Mouse (Mus musculus) adrenal gland, adult (tissue): ENCODE measurements around the gene Rnf114.

Source experiments
- DNase-seq, 2 experiments: peaks; one replicate each; pipeline ENCODE4 v3.0.0; 2022 to 2023; ENCODE audit warnings: low spot score in 1 of 2; ENCODE audit not compliant: inconsistent age in 2 of 2

The Rnf114 gene

DNA sequence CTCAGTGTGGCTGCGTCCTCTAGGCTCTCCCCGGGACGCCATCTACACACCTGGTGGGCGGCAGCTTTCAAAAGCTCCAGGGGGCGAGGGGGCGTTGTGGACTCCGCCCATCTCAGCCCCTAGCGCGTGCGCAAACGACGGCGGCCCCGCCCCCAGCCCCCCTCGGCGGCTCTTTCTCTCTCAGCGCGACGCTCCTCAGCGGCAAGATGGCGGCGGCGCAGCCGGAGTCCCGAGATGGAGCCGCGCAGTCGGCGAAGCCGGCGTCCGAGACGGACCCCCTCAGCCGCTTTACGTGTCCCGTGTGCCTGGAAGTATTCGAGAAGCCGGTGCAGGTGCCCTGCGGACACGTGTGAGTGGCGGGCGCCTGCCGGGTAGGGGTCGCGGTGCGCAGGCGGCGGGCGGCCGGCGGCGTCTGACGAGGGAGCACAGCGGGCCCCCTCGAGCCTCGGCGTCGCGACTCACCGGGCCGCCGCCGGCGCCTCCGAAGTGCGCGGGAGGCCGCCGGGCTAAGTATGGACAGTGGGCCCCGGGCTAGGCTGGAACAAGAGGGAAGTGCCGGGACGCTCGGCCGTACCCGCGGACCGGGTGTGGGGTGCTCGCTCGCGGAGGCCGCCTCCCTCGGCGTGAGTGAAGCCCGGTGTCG lies 10.9 kb downstream of the Rnf114 start:
- DNase-seq, result peak; percentile 90 to 96

DNA sequence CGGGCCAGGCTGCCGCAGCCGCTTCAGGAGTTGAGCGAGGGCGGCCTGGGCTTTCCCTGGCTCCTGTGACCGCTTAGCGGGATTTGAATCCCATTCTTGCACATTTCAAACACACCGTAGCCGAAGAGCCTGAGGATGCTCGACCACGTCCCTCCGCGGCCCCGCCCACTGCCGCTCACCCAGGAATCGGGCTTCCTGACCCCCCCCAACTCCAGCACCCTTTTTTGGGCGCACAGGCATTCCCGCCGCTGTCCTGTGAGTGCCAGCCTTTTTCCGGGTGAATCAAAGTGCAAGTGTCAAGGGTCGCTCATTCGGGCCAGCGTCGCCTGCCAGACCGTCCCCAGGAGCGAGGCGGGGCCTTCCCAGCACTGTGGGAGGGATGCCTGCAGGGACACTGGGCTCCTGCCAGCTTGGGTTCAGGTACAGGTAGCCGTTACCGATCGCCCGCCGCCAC lies 11.5 kb downstream of the Rnf114 start:
- peak; percentile 81 to 91 for DNase-seq

DNA sequence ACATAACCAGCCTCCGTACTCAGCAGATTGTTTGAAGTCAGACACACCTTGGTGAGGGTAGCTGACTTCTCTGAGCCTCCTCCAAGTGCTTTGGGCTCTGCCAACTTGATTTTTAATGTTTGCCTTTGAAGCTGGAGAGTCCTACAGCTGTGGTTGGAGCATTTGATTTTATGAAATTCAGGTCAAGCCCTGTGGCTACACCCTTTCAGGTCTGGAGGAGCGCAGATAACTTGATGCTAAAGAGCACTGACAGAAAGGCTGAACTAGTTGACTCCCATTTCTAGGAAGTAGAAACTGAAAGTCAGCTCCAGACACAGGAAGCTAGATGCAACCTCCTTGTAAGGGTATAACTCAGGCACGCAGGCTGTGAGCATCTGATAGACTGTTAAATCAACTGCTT lies 12.7 kb downstream of the Rnf114 start:
- DNase-seq, result peak in 1 of 2 experiments; percentile 79

DNA sequence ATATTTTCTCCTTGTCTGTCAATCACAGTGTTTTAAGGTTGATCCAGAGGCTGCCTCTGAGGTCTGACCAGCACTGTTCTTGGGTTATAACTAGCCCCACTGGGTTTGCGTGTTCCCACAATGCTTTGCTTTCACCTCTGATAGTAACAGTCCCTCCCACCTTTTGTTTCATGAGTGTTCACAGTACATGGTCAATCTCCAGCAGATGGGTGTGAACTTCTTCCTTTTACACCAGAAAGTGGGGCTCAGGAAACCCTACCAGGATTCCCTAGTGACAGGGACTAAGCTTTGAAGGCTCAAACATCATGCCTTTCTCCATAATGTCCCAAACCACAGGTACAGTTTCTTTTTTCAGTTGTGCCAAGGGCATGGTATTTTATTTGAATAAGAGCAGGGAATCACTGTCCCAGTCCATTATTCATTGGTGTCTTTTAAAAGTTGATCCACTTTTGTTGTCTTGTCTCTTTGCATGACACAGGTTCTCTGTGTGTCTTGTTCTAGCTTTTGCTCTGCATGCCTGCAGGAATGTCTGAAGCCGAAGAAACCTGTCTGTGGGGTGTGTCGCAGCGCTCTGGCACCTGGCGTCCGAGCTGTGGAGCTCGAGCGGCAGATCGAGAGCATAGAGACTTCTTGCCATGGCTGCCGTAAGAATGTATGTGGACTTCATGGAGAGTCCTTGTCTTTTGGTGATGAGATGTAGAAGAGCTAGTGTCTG lies 14.3 kb downstream of the Rnf114 start:
- DNase-seq, result peak in 1 of 2 experiments; percentile 8

DNA sequence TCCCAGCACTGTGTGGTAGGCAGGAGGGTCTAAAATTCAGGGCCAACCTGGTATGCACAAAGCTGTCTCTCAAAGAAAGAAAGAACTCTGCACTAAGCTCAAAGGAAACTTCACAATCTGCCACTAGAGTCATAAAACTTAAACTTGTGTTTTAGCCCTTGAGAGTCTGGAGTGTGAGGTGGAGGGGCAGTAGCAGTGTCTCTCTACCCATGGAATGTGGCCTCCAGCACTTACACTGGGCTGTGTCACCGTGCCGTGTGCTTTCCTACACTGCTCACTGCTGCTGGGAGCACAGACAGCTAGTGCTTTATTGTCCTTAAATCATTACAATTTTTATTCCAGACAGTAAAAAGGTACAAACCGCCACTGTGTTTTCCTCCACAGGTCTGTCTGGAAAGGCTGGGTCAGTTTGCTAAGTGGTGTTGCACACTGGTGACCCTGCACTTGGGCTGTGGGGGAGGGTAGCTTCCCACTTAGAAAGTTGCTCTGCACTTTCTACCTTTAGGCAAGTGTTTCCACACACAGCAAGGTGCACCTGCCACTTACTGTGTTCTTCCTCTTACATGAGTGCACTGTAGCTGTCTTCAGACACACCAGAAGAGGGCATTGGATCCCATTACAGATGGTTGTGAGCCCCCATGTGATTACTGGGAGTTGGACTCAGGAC lies 15.4 kb downstream of the Rnf114 start:
- DNase-seq, result peak in 1 of 2 experiments; percentile 9

DNA sequence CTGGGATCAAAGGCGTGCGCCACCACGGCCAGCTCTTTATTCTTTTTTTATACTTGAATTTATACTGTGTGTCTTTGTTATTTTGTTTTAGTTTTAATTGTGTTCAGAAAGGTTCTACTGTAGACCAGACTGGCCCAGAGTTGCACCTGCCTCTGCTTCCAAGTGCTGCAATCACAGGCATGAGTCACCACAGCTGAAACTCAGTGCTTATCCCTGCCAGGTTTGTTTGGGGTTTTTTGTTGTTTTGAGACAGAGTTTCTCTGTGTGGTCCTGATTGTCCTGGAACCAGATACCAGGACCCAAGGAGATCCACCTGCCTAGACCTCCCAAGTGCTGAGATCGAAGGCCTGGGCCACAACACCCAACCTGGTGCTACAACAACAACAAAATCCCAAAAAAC lies 16.1 kb downstream of the Rnf114 start:
- DNase-seq, result peak; percentile 12 to 52

DNA sequence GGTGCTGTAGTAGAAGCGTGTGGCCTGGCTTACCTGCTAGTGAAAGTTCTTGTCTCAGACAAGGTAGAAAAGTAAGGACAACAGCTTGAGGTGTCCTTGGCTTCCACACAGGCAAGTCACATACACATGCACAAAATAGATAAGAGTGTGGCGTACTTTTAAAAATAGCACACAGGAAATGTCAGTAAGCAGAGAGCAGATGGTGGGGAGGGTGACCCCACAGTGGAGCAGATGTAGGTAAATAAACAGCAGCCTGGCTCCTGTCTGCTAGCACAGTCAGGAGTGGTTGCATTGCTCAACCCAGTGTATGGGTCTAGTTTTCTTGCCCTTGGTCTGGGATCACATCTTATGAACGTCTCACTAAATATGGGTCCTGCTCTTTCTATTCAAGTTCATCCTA lies 18.0 kb downstream of the Rnf114 start:
- peak; percentile 15 to 54 for DNase-seq

DNA sequence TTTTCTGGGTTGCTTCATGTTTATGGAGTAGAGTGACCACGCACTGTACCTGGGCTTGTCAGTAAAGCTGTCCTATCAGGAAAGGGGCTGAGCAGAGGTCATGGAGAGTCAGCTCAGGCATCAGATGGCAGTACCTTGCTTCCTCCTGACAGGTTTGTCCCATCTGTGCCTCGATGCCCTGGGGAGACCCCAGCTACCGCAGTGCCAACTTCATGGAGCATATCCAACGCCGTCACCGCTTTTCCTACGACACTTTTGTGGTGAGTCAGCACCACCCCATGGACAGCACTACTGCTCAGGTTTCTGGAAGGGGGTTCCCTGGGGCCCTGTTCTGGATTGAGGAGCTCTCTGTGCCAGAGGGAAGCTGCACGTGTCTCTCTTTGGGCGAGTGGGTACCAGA lies 19.9 kb downstream of the Rnf114 start:
- peak; percentile 13 to 41 for DNase-seq

DNA sequence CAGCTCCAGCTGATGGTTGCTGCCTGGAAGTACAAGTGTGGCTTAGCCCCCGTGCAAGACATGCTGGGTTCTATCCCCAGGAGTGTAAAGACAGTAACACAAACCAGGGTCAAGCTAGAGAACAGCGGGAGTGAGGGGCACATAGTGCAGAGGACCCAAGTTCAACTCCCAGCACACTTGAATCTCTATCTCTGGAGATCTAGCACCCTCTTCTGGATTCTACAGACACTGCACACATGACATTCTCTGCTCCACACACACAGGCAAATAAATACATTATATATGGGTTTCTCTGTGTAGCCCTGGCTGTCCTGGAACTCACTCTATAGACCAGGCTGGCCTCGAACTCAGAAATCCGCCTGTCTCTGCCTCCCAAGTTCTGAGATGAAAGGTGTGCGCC lies 20.5 kb downstream of the Rnf114 start:
- DNase-seq, result peak; percentile 5 to 53

DNA sequence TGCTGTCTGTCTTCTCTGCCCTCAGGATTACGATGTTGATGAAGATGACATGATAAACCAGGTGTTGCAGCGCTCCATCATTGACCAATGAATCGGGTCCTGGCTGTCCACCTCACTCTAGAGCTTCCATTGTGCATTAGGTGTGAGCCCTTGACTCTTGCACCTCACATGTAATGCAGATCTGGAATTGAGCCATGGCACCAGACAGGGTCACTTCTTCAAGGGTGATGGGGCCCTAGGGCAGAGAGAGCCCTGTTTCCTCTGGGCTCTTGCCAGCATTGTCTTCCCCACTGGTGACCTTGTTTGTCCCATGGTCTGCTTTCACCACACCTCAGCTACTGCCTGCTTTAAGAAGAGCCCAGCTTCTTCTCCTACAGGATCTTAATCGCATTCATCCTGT lies 22.2 kb downstream of the Rnf114 start:
- peak; percentile 10 to 49 for DNase-seq

DNA sequence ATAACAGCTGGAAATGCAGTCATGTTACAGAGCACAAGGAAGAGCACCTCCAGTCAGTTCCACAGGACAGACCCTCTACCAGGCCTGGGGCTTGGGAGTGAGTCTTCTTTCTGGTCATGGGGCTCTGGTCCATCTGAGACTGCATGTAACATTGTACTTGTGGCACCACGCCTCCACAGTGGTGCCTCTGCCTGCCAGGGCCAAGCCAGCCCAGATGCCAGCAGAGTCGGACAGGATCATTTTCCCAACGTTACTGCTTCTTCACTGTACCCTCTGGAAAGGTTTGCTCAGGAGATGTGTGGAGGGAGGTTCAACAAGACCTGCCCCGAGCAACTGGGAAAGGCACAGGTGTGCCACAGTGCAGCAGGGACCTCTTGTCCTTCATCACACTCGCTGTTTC lies 23.2 kb downstream of the Rnf114 start:
- DNase-seq, result no peak

DNA sequence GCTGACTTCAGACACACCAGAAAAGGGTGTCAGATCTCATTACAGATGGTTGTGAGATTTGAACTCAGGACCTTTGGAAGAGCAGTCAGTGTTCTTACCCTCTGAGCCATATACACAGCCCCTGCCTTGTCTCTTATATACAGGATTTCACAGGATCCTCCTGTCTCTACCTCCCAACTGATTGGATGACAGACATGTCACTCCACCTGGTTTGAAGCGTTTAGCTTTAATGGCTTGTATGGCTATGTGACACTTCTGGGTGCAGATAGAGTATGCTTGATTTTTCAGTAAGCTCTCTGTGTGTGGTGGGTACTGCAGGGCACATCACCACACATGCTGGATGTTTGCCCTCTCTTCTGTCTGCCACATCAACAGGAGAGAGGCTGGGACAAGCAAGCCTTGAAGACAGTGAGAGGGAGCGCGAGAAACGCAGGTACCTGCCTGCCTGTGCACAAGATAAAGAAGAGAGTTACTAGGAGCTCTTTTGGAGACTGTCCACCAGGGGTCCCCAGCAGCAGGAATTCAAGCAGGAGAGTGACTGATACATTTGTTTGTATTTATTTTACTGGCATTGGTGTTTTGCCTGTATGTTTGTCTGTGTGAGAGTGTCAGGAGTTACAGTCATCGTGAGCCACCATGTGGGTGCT lies 27.3 kb downstream of the Rnf114 start:
- DNase-seq, result peak in 1 of 2 experiments; percentile 5

DNA sequence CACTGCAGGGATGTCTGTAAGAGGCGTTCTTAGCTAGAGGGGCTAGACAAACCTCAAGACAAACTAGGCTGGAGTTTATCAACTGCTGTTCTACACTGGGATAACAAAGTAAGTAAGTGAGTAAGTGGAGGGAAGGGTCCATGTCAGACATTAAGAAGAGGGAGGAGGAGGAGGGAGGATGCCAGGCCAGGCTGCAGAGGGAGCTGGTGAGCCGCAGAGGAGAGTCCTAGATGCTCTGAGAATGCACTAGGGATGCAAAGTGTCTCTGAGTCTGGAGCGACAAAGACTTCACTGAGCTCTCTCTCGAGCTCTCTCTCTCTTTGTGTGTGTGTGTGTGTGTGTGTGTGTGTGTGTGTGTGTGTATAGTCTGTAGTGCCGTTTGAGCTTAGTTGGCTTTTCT lies 35.8 kb downstream of the Rnf114 start:
- no peak for DNase-seq

DNA sequence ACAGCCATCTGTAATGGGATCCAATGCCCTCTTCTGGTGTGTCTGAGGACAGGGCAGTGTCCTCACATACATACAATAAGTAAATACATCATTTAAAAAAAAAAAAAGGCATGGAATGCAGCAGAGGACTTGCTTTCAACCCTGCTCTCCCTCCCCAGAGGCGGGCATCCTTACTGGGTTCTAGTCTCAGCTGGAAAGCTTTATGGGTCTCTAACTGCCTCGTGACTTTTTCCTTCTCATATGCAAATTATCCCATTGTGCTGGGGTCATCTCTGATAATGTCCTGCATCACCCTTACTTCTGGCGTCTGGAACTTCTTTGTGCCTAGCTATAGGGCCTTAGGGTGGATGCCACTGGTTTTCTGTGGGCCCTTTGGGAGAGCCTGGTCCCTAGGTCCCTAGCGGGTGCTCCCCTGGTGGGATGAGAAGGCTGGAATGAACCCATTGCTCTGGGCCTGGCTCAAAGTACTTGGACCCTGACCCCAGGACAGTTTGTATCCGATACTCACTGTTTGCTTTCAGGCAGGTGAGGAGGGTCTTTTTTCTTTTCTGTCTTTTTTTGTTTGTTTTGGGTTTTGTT lies 37.6 kb downstream of the Rnf114 start:
- no peak for DNase-seq

DNA sequence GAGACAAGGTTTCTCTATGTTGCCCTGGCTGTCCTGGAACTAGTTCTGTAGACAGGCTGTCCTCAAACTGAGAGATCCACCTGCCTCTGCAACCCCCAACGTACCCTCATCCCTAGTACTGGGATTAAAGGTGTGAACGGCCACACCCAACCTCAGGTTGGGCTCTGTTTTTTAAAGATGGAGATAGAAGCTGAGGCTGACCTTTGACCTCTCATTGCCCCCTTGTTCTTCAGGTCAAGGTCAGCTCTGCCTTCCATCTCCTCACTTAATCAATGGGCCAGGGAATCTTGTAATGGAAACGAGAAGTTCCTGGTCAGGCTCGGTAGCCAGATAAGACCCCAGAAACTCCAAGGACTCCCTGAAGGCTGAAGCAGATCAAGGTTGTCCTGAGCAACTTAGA lies 38.1 kb downstream of the Rnf114 start:
- no peak for DNase-seq

DNA sequence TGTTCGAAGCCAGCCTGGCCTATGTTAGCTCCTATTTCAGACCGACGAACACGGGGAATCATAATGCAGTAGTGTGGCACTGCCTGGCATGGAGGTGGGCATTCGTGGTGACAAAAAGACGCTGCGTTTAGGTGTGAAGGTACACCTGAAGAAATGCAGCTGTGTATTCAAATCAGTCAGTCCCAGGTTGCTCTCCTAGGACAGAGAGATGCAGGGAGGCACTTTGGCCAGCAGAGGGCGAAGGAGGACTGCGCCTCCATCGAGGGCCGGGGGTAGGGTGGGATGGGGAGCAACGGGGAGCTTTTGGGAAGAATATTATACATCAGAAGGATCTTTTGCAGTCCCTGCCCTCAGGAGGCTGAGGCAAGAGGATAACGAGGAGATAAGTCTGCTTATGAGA lies 39.7 kb downstream of the Rnf114 start:
- peak in 1 of 2 experiments; percentile 77 for DNase-seq

DNA sequence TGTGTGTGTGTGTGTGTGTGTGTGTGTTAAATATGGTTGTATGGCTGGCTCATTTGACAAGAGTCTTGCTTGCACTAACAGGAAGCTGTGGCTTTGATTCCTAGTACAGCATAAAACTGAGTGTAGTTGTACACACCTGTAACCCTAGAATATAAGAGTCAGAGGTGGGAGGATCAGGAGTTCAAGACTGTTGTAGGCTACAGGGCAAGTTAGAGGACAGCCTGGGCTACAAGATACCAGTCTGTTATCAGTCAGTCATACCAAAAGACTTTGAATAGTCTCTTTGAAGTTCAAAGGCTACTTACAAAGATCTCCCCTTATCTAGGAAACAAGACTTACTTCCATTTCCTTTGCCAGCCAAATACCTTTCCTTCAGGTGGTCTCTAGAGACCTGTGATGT lies 41.4 kb downstream of the Rnf114 start:
- DNase-seq, result no peak

DNA sequence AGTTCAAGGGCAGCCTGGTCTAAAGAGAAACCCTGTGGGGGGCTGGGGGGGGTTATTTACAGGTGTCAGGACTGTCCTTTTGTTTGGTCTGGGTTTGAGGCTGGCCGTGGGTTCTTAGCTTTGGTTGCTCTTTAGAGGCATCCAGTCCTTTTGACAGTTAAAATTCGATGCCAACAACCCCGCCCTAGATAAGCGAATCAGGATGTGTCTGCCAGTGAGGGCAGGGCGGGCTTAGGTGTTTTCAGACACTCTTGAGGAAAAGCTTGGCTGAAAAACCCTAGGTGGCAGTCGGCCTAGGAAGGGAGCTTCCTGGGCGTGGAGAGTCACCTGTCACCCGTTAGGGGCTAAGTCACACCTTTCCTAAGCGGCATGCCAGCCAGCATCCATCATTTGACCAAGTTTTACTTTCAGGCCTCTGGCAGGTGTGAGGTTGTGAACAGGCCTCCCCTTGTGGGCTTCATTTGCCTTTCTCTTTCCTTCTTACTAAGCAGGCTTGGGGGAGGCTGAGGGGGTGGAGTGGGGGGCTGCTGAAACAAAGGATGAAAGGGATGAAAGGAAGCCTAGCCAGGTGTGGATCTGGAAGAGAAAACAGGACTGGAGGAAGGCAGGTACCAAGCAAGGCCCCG lies 44.0 kb downstream of the Rnf114 start:
- no peak for DNase-seq

DNA sequence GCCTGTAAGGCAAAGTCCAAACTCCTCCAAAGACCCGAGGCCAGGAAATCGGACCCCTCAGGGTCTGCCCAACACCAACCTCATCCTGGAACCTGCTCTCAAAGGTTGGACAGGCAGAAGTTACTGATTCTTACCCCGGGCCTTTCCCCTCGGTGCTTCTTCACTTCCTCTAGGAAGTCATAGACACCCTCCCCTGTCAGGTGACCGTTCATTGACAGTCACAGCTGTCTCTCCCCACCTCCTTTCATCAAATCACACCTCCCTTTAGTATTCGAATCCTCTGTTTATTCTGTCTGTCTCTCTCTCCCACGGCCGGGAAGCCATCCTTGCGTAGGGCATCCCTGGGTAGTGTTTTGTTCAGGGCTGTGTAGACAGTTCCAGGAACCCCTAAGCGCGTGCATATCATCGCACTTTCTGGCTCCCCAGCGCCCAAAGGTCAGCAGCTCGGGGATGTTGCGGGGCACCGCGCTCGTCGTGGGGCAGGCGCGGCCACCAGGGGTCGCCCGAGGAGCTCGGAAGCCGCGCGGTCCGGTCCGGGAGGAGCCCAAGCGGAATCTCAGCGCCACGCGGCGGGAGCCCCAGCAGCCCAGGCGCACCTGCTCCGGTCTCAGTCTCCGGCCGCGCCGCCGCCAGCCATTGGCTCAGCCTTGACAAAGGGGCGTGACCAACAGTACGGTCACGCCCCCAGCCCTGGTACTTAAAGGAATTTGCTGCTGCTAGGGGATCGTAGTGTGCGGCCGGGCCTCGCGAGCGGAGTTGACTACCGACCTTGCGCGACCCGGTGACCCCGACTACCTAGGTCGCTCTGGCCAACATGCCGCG lies 45.2 kb downstream of the Rnf114 start, which contains the start of gene Snai1:
Snai1 (plus strand) TSS at position 720 of the 822 bp plus-strand sequence.
- peak; percentile 98 for DNase-seq
